Mouse (Mus musculus): ENCODE measurements around the gene Fam207a.

GRCm38 (mm10) chr10:77440841-77441755 is 74.5 kb downstream of the Fam207a start:
- TF ChIP-seq GATA1 (IDR thresholded peaks at IDR 0.05; ENCODE audit: borderline replicate concordance, low read length) (no peak), FLI1 (IDR thresholded peaks at IDR 0.05; ENCODE audit: low read length) (no peak)

Measured in megakaryocyte, embryonic 14.5 days (primary cell).